Mouse (Mus musculus): ENCODE results near the gene Aup1. TPM values are rescaled to one million over a fixed set of nuclear protein-coding genes. Genes with fewer than 3 reads are reported as not detected.

Gene Aup1
- polyA plus RNA-seq, 1 experiment = 244 TPM

- peak overlapping the region; percentile 6; the same call in 1 of the 2 replicates for H3K4me3 ChIP-seq (ENCODE audit: control insufficient read depth, low read depth, low read length)
- peaks cover 3% of the 10 kb centered on the region; the same call in 1 of the 2 replicates for H3K27me3 ChIP-seq (ENCODE audit: control insufficient read depth, insufficient read depth, low read length)
- TF ChIP-seq CTCF (IDR thresholded peaks at IDR 0.05; ENCODE audit: control insufficient read depth, insufficient read depth, insufficient replicate concordance, low read depth, low read length) (no peak), POLR2A (IDR thresholded peaks at IDR 0.05; ENCODE audit: control insufficient read depth, low read depth, low read length) (no peak)
- H3K4me1 ChIP-seq (ENCODE audit: control insufficient read depth, insufficient read depth, low read length) = peaks cover 12% of the 10 kb centered on the region
- no peak overlapping the region for H3K27ac ChIP-seq (ENCODE audit: control insufficient read depth, insufficient read depth, low read depth, low read length)
- no peaks in the 10 kb centered on the region for H3K36me3 ChIP-seq (ENCODE audit: control insufficient read depth, insufficient read depth, low read length)
These were observed 15.3 kb downstream of the Aup1 start for GRCm38 (mm10) chr6:83069488-83070246.

GRCm38 (mm10) chr6:83070247-83070310, 15.8 kb downstream of the Aup1 start, which contains the start of gene Tlx2:
TSS of gene Tlx2 (minus strand) at chr6:83070293.
- Histone ChIP-seq H3K27ac (ENCODE audit: control insufficient read depth, insufficient read depth, low read depth, low read length) (no peak within 1 kb of the TSS), H3K36me3 (ENCODE audit: control insufficient read depth, insufficient read depth, low read length) (no peaks in the 10 kb centered on the region), H3K27me3 (ENCODE audit: control insufficient read depth, insufficient read depth, low read length) (peaks cover 3% of the 10 kb centered on the region; the same call in 1 of the 2 replicates), H3K4me3 (ENCODE audit: control insufficient read depth, low read depth, low read length) (peak within 1 kb of the TSS; percentile 9; the same call in 1 of the 2 replicates), H3K4me1 (ENCODE audit: control insufficient read depth, insufficient read depth, low read length) (peaks cover 12% of the 10 kb centered on the region)
- TF ChIP-seq POLR2A (IDR thresholded peaks at IDR 0.05; ENCODE audit: control insufficient read depth, low read depth, low read length) = no peak
- TF ChIP-seq CTCF (IDR thresholded peaks at IDR 0.05; ENCODE audit: control insufficient read depth, insufficient read depth, insufficient replicate concordance, low read depth, low read length) = no peak

GRCm38 (mm10) chr6:83070311-83071219, 16.2 kb downstream of the Aup1 start:
- H3K27me3 ChIP-seq (ENCODE audit: control insufficient read depth, insufficient read depth, low read length) = peaks cover 3% of the 10 kb centered on the region; the same call in 1 of the 2 replicates
- no peaks in the 10 kb centered on the region for H3K36me3 ChIP-seq (ENCODE audit: control insufficient read depth, insufficient read depth, low read length)
- H3K4me3 ChIP-seq (ENCODE audit: control insufficient read depth, low read depth, low read length) = peak overlapping the region; percentile 9; the same call in 1 of the 2 replicates
- peaks cover 12% of the 10 kb centered on the region for H3K4me1 ChIP-seq (ENCODE audit: control insufficient read depth, insufficient read depth, low read length)
- TF ChIP-seq CTCF (IDR thresholded peaks at IDR 0.05; ENCODE audit: control insufficient read depth, insufficient read depth, insufficient replicate concordance, low read depth, low read length) = no peak
- no peak for TF ChIP-seq POLR2A (IDR thresholded peaks at IDR 0.05; ENCODE audit: control insufficient read depth, low read depth, low read length)
- H3K27ac ChIP-seq (ENCODE audit: control insufficient read depth, insufficient read depth, low read depth, low read length) = no peak overlapping the region

- Histone ChIP-seq H3K4me3 (ENCODE audit: control insufficient read depth, low read depth, low read length) (no peak overlapping the region), H3K36me3 (ENCODE audit: control insufficient read depth, insufficient read depth, low read length) (no peaks in the 10 kb centered on the region), H3K27ac (ENCODE audit: control insufficient read depth, insufficient read depth, low read depth, low read length) (no peak overlapping the region), H3K27me3 (ENCODE audit: control insufficient read depth, insufficient read depth, low read length) (peaks cover 3% of the 10 kb centered on the region; the same call in 1 of the 2 replicates), H3K4me1 (ENCODE audit: control insufficient read depth, insufficient read depth, low read length) (peaks cover 12% of the 10 kb centered on the region)
- TF ChIP-seq CTCF (IDR thresholded peaks at IDR 0.05; ENCODE audit: control insufficient read depth, insufficient read depth, insufficient replicate concordance, low read depth, low read length) (no peak), POLR2A (IDR thresholded peaks at IDR 0.05; ENCODE audit: control insufficient read depth, low read depth, low read length) (no peak)
These were observed 16.9 kb downstream of the Aup1 start for GRCm38 (mm10) chr6:83071220-83071619.

GRCm38 (mm10) chr6:83074979-83075378, 20.7 kb downstream of the Aup1 start:
- peaks cover 13% of the 10 kb centered on the region for H3K4me1 ChIP-seq (ENCODE audit: control insufficient read depth, insufficient read depth, low read length)
- no peak overlapping the region for H3K4me3 ChIP-seq (ENCODE audit: control insufficient read depth, low read depth, low read length)
- no peaks in the 10 kb centered on the region; the same call in 1 of the 2 replicates for H3K36me3 ChIP-seq (ENCODE audit: control insufficient read depth, insufficient read depth, low read length)
- H3K27ac ChIP-seq (ENCODE audit: control insufficient read depth, insufficient read depth, low read depth, low read length) = no peak overlapping the region
- TF ChIP-seq POLR2A (IDR thresholded peaks at IDR 0.05; ENCODE audit: control insufficient read depth, low read depth, low read length) = no peak
- no peak for TF ChIP-seq CTCF (IDR thresholded peaks at IDR 0.05; ENCODE audit: control insufficient read depth, insufficient read depth, insufficient replicate concordance, low read depth, low read length)
- H3K27me3 ChIP-seq (ENCODE audit: control insufficient read depth, insufficient read depth, low read length) = peaks cover 3% of the 10 kb centered on the region; the same call in 1 of the 2 replicates

- TF ChIP-seq POLR2A (IDR thresholded peaks at IDR 0.05; ENCODE audit: control insufficient read depth, low read depth, low read length) (peak; percentile 60; the same call in 1 of the 2 replicates), CTCF (IDR thresholded peaks at IDR 0.05; ENCODE audit: control insufficient read depth, insufficient read depth, insufficient replicate concordance, low read depth, low read length) (no peak)
- Histone ChIP-seq H3K36me3 (ENCODE audit: control insufficient read depth, insufficient read depth, low read length) (no peaks in the 10 kb centered on the region; the same call in 1 of the 2 replicates), H3K27me3 (ENCODE audit: control insufficient read depth, insufficient read depth, low read length) (no peaks in the 10 kb centered on the region), H3K4me1 (ENCODE audit: control insufficient read depth, insufficient read depth, low read length) (peaks cover 7% of the 10 kb centered on the region), H3K27ac (ENCODE audit: control insufficient read depth, insufficient read depth, low read depth, low read length) (peak within 1 kb of the TSS; percentile 99), H3K4me3 (ENCODE audit: control insufficient read depth, low read depth, low read length) (peak within 1 kb of the TSS; percentile 97)
These were observed 23.5 kb downstream of the Aup1 start, which contains the start of gene Pcgf1 for GRCm38 (mm10) chr6:83077630-83078323. TSS of gene Pcgf1 (plus strand) at chr6:83077869.
